Mouse (Mus musculus) hindbrain, embryonic 14.5 days (tissue): ENCODE measurements around the gene Slc48a1. TPM values are rescaled to one million over a fixed set of nuclear protein-coding genes. Genes with fewer than 3 reads are reported as not detected.

Experiments used
- ATAC-seq: fragments of 200-750 bp; cut with Nextera tagmentation; 2 replicates; pipeline ENCODE4 v1.8.0; 2017; ENCODE audit warnings: moderate number of reproducible peaks, mild to moderate bottlenecking, moderate TSS enrichment, moderate library complexity; ENCODE audit not compliant: low FRiP score
- DNase-seq: peaks from one replicate; pipeline ENCODE4 v3.0.0-alpha.2; 2015; ENCODE audit warnings: low spot score
- H3K27ac ChIP-seq: fragments of 300-500 bp; sonication (generic); 2 replicates; pipeline ENCODE4 v1.5.1; 2014; ENCODE audit warnings: mild to moderate bottlenecking, moderate library complexity
- H3K27me3 ChIP-seq: fragments of 300-500 bp; sonication (generic); 2 replicates; pipeline ENCODE4 v1.6.1; 2014; ENCODE audit warnings: mild to moderate bottlenecking, low read length, mixed read lengths; ENCODE audit not compliant: control insufficient read depth, insufficient read depth
- H3K36me3 ChIP-seq: fragments of 300-500 bp; sonication (generic); replicated peaks from 2 replicates; pipeline ENCODE4 v1.6.1; 2014; ENCODE audit not compliant: control insufficient read depth, insufficient read depth
- H3K4me1 ChIP-seq: fragments of 300-500 bp; sonication (generic); replicated peaks from 2 replicates; pipeline ENCODE4 v1.6.1; 2014; ENCODE audit warnings: antibody characterized with exemption, low read length, mixed read lengths; ENCODE audit not compliant: control insufficient read depth, insufficient read depth
- H3K4me2 ChIP-seq: fragments of 300-500 bp; sonication (generic); replicated peaks from 2 replicates; pipeline ENCODE4 v1.6.1; 2014; ENCODE audit warnings: mild to moderate bottlenecking, moderate library complexity
- H3K4me3 ChIP-seq: fragments of 300-500 bp; sonication (generic); replicated peaks from 2 replicates; pipeline ENCODE4 v1.5.1; 2014; ENCODE audit warnings: mild to moderate bottlenecking, low read length
- H3K9ac ChIP-seq: fragments of 300-500 bp; sonication (generic); 2 replicates; pipeline ENCODE4 v1.6.1; 2014
- H3K9me3 ChIP-seq: fragments of 300-500 bp; sonication (generic); 2 replicates; pipeline ENCODE4 v1.6.1; 2016; ENCODE audit warnings: low read length; ENCODE audit not compliant: control insufficient read depth
- WGBS: fragments of 180-500 bp; shearing (Covaris S2); extraction: QIAGEN DNeasy Blood & Tissue Kit; methylation state at CpG from one replicate; pipeline ENCODE4 v1.1.7; 2014; 5-methylcytosine and 5-hydroxymethylcytosine counted together
- polyA plus RNA-seq: library from polyadenylated mRNA; unstranded; fragments of >200 nt; fragmentation: Nextera tagmentation; extraction: Ambion mirVana; gene quantifications from 2 replicates; pipeline ENCODE4 v1.2.1, GENCODE M21; 2014

Gene Slc48a1
- polyA plus RNA-seq, 1 experiment from 2014 or later = 92.6 TPM

DNA sequence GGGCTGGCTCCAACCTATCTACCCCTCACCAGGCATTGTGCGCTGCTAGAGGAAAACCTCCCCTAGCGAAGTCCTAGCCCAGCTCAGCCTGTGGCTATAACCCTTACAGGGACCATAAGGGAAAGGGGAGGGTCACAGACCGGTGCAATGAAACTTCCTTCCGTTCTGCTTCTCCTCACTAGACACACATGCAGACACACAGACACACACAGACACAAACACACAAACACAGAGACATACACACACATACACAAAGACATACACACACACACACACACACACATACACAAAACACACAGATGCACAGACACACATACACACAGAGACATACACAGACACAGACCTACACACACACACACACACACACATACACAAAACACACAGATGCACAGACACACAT is 35.7 kb upstream of the Slc48a1 start:
- ATAC-seq (no peak), DNase-seq (no peak)
- H3K4me2 ChIP-seq = no peak overlapping the region
- H3K27me3 ChIP-seq = no peaks in the 10 kb centered on the region
- H3K9me3 ChIP-seq = no peaks in the 10 kb centered on the region
- peaks cover 15% of the 10 kb centered on the region; the same call in 1 of the 2 replicates for H3K4me1 ChIP-seq
- no peaks in the 10 kb centered on the region for H3K36me3 ChIP-seq
- 76% methylated on average over 4 of the region's 4 CpGs for WGBS
- H3K4me3 ChIP-seq = no peak overlapping the region
- peak overlapping the region; percentile 32; the same call in 1 of the 2 replicates for H3K27ac ChIP-seq
- no peak overlapping the region for H3K9ac ChIP-seq

DNA sequence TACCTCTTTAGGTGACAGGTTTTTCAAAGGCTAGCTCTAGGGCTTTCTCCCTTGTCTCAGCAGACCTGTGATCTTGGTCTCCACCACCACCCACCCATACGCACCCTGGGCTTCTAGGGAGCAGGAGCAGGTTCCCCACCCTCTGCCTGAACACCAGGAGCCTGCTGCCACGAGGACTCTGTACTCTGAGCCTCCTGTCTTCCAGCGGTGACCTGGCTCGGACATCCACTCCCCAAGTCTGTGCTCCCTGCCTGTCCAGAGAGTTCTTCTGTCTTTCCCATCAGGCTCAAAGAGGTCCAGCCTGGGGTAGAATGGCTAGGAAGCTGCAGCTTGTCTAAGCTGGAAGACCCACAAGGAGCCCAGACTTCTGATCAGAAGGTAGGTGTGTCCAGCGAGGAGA is 35.1 kb upstream of the Slc48a1 start:
- Histone ChIP-seq H3K27me3 (no peaks in the 10 kb centered on the region), H3K9ac (no peak overlapping the region), H3K27ac (no peak overlapping the region), H3K9me3 (no peaks in the 10 kb centered on the region), H3K4me3 (no peak overlapping the region), H3K4me2 (no peak overlapping the region), H3K4me1 (peaks cover 15% of the 10 kb centered on the region; the same call in 1 of the 2 replicates), H3K36me3 (no peaks in the 10 kb centered on the region)
- ATAC-seq (no peak), DNase-seq (no peak)
- 88% methylated on average over 5 of the region's 5 CpGs for WGBS

DNA sequence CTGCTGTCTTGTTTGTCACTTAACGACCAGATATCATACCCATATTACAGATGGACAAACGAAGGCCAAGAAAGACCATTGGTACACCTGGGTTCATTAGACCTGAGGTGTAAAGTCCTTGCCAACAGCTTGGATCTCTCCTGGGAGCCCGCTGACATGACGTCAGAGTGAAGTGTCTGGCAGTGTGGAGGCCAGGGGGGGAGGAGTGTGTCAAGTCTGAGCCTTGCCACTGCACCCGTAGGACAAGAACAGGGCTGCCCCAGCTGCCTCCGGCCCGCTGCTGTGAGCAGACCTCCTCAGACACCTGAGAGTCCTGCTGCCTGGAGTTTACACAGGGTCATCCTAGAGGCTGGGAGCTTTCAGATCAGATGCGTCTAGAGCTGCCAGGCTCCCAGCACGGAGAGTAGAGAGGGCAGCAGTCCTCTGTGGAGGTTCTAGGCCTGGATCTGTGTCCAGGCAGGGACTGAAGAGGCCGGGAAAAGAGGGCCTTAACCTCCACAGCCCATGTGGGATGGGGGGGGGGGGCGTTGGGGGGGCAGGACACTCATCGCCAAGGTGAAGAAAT is 34.3 kb upstream of the Slc48a1 start:
- H3K9me3 ChIP-seq = no peaks in the 10 kb centered on the region
- H3K4me1 ChIP-seq = peaks cover 15% of the 10 kb centered on the region; the same call in 1 of the 2 replicates
- H3K36me3 ChIP-seq = no peaks in the 10 kb centered on the region
- H3K4me3 ChIP-seq = no peak overlapping the region
- H3K9ac ChIP-seq = no peak overlapping the region
- ATAC-seq (no peak), DNase-seq (no peak)
- no peaks in the 10 kb centered on the region for H3K27me3 ChIP-seq
- no peak overlapping the region for H3K4me2 ChIP-seq
- H3K27ac ChIP-seq = no peak overlapping the region
- WGBS = 70% methylated on average over 11 of the region's 12 CpGs

DNA sequence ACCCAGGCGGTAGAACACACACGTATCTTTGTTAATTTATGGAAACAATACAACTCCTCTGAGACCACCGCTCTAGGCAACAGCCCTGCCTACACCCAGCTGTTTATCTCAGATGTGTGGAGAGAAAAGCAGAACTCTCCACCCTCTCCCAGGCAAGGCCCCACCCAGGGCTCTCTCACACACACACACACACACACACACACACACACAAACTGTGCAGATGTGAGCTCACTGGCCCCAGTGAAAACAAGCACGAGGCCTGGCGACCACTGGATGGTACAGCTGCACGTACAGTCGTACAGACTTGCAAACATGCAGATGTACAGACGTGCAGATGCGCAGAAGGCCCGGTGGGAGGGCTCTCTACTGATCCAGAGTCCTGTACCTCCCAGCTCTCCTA is 33.4 kb upstream of the Slc48a1 start:
- no peak overlapping the region for H3K4me3 ChIP-seq
- no peaks in the 10 kb centered on the region for H3K36me3 ChIP-seq
- no peak overlapping the region for H3K9ac ChIP-seq
- 54% methylated on average over 10 of the region's 10 CpGs for WGBS
- H3K27ac ChIP-seq = peak overlapping the region; percentile 14; the same call in 1 of the 2 replicates
- ATAC-seq (peak; percentile 43; the same call in 1 of the 2 replicates), DNase-seq (no peak)
- H3K4me2 ChIP-seq = no peak overlapping the region
- no peaks in the 10 kb centered on the region for H3K27me3 ChIP-seq
- H3K4me1 ChIP-seq = peaks cover 15% of the 10 kb centered on the region; the same call in 1 of the 2 replicates
- no peaks in the 10 kb centered on the region for H3K9me3 ChIP-seq

DNA sequence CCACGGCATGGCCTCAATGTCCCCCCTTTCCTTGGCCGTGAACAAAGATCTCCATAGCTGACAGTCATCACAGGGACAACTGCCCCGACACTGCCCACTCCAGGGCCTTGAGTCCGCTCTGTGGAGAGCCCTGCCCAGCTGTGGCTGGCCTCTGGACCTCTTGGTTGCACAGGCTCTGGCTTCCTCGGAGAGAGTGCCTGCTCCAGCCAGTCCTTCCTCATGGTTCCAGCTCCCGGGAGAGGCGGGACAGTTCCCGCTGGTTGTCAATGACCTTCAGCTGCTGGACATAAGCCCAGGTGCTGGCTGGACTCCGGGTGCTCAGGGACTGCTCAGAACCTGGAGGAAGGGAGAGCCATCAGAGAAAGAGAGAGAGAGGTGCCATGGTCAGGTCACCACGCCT is 33.0 kb upstream of the Slc48a1 start:
- DNase-seq = no peak
- WGBS = 76% methylated on average over 10 of the region's 10 CpGs
- ATAC-seq = no peak
- no peaks in the 10 kb centered on the region for H3K36me3 ChIP-seq
- H3K9me3 ChIP-seq = no peaks in the 10 kb centered on the region
- H3K9ac ChIP-seq = no peak overlapping the region; the same call in 1 of the 2 replicates
- no peaks in the 10 kb centered on the region for H3K27me3 ChIP-seq
- peak overlapping the region; percentile 14; the same call in 1 of the 2 replicates for H3K27ac ChIP-seq
- H3K4me1 ChIP-seq = peaks cover 19% of the 10 kb centered on the region
- no peak overlapping the region for H3K4me2 ChIP-seq
- H3K4me3 ChIP-seq = no peak overlapping the region

DNA sequence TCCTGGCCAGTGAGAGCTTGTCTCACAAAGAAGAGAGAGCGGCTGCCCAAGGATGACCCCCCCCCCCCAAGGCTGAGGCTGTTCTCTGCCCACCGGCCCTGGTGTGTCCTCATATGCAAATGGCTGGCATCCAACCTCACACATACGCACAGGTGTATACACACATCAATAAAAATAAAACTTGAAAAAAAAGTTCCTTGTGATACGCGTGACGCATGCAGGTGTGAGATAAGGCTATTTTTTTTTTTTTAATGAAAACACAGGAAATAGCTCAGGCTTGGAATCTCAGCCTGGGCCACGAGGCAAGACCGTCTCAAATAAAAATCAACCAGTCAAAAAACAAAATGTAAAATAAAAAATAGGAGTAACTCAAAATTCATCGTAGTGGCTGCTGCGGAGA is 32.0 kb upstream of the Slc48a1 start:
- no peak overlapping the region for H3K27ac ChIP-seq
- 93% methylated on average over 10 of the region's 10 CpGs for WGBS
- ATAC-seq = no peak
- H3K36me3 ChIP-seq = no peaks in the 10 kb centered on the region
- H3K4me2 ChIP-seq = no peak overlapping the region
- H3K9ac ChIP-seq = no peak overlapping the region
- no peak overlapping the region for H3K4me3 ChIP-seq
- H3K9me3 ChIP-seq = no peaks in the 10 kb centered on the region
- H3K27me3 ChIP-seq = no peaks in the 10 kb centered on the region
- H3K4me1 ChIP-seq = peaks cover 27% of the 10 kb centered on the region
- no peak for DNase-seq

DNA sequence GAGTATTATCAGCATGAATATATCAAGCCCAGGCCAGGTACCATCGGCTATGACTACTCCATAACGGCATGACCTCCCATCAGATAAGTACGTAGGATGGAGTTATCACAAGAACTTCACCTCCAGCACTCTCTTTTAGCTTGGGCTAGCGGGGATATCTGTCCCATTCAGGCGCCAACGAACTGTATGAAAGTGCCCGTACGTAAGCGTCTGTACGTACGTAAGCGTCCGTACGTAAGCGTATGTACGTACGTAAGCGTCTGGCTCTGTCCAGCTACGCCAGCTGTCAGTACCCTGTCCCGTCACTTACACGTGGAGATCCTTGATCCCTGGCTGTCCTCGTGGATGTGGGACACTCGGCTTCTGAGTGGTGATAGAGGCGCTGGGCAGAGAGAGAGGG is 31.6 kb upstream of the Slc48a1 start:
- no peak overlapping the region for H3K4me3 ChIP-seq
- H3K27ac ChIP-seq = no peak overlapping the region
- no peak for DNase-seq
- no peaks in the 10 kb centered on the region for H3K36me3 ChIP-seq
- no peak for ATAC-seq
- H3K4me1 ChIP-seq = peaks cover 27% of the 10 kb centered on the region
- H3K27me3 ChIP-seq = no peaks in the 10 kb centered on the region
- no peaks in the 10 kb centered on the region for H3K9me3 ChIP-seq
- WGBS = 95% methylated on average over 24 of the region's 24 CpGs
- no peak overlapping the region for H3K9ac ChIP-seq
- H3K4me2 ChIP-seq = no peak overlapping the region

DNA sequence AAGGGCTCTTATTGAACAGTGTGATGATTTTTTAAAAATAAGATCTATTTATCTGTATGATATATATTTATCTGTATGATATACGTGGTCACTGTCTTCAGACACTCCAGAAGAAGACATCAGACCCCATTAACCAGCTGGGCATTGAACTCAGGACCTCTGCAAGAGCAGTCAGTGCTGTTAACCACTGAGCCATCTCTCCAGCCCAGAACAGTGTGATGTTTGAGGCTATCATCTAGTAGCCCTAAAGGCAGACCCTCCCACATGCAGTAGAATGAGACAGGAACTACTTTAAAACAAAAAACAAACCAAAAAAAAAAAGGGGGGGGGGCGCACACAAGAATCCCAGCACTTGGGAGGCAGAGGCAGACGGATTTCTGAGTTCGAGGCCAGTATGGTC is 30.8 kb upstream of the Slc48a1 start:
- Histone ChIP-seq H3K27me3 (no peaks in the 10 kb centered on the region), H3K36me3 (no peaks in the 10 kb centered on the region), H3K9ac (no peak overlapping the region), H3K27ac (no peak overlapping the region), H3K4me3 (no peak overlapping the region), H3K4me1 (peaks cover 23% of the 10 kb centered on the region), H3K9me3 (no peaks in the 10 kb centered on the region), H3K4me2 (no peak overlapping the region)
- 91% methylated on average over 4 of the region's 4 CpGs for WGBS
- ATAC-seq = no peak
- no peak for DNase-seq

DNA sequence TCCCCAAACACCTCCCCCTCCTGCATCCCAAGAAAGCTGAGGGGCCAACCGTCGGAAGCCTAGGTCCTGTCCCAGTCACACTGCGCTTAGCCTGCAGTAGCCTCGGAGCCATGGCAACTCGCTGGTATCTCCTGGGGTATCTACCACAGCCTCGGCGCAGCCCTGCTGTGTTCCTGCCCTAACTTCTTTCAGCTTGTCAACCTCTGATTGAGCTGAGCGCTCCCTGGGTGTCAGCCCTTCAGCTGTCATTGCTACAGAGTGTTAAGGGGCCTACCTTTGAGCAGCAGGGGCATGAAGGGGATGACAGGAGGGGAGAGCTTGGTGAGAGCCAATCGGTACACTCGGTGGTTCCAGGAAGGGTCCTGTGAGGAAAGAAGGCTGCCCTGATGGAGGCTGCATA is 30.0 kb upstream of the Slc48a1 start:
- Histone ChIP-seq H3K27ac (no peak overlapping the region), H3K4me1 (peaks cover 23% of the 10 kb centered on the region)

DNA sequence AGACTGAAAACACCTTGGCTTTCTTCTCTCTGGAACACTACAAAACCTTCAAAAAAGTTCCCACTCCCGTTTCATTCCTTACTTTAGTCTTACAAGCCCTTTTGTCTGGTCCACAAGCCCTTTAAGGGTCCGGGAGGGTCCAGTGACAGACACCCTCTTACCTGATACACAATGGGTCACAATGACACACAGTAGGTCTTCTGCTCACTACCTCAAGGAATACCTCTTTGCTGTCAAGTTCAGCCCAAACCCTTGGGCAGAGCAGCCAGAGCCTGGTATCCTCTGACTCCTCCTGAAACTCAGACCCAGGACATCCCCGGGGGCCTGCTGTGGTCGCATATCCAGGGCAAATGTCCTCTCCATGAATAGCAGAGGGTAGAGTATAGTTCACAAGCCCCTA is 29.4 kb upstream of the Slc48a1 start:
- H3K4me2 ChIP-seq = no peak overlapping the region
- no peaks in the 10 kb centered on the region for H3K9me3 ChIP-seq
- no peak overlapping the region for H3K4me3 ChIP-seq
- H3K27ac ChIP-seq = no peak overlapping the region
- DNase-seq (no peak), ATAC-seq (no peak)
- no peak overlapping the region for H3K9ac ChIP-seq
- peaks cover 23% of the 10 kb centered on the region for H3K4me1 ChIP-seq
- H3K27me3 ChIP-seq = no peaks in the 10 kb centered on the region
- WGBS = 87% methylated on average over 4 of the region's 4 CpGs
- no peaks in the 10 kb centered on the region for H3K36me3 ChIP-seq

More for the DNA sequence above, 30.0 kb upstream of the Slc48a1 start:
- H3K4me2 ChIP-seq = no peak overlapping the region
- H3K27me3 ChIP-seq = no peaks in the 10 kb centered on the region
- ATAC-seq = no peak
- no peaks in the 10 kb centered on the region for H3K9me3 ChIP-seq
- H3K4me3 ChIP-seq = no peak overlapping the region
- no peak for DNase-seq
- H3K9ac ChIP-seq = no peak overlapping the region
- no peaks in the 10 kb centered on the region for H3K36me3 ChIP-seq
- WGBS = 11% methylated on average over 10 of the region's 10 CpGs
